Mouse (Mus musculus) midbrain, embryonic 15.5 days (tissue): ENCODE measurements at regions not wholly inside any gene's neighbourhood (a gene's known extent, or its start where the extent isn't known, plus 50 kb on each side); places are given as distances from the start of the nearest gene placed in this dataset.
"Not testable (repeated sequence)": the region's sequence is repeated elsewhere in the genome, so short reads cannot be mapped to it uniquely, and the experiment has no call there.

ENCODE experiments used
- ATAC-seq: fragments of 200-750 bp; cut with Nextera tagmentation; replicated peaks from 2 replicates; pipeline ENCODE4 v1.8.0; 2017; ENCODE audit warnings: moderate TSS enrichment
- H3K27ac ChIP-seq: fragments of 300-500 bp; sonication (generic); 2 replicates; pipeline ENCODE4 v1.5.1; 2015; ENCODE audit warnings: mild to moderate bottlenecking, inconsistent platforms
- H3K27me3 ChIP-seq: fragments of 300-500 bp; sonication (generic); replicated peaks from 2 replicates; pipeline ENCODE4 v1.6.1; 2015; ENCODE audit warnings: inconsistent platforms
- H3K36me3 ChIP-seq: fragments of 300-500 bp; sonication (generic); replicated peaks from 2 replicates; pipeline ENCODE4 v1.6.1; 2015; ENCODE audit warnings: inconsistent platforms
- H3K4me1 ChIP-seq: fragments of 300-500 bp; sonication (generic); 2 replicates; pipeline ENCODE4 v1.6.1; 2015; ENCODE audit warnings: inconsistent platforms
- H3K4me2 ChIP-seq: fragments of 300-500 bp; sonication (generic); 2 replicates; pipeline ENCODE4 v1.6.1; 2015; ENCODE audit warnings: inconsistent platforms, mild to moderate bottlenecking, moderate library complexity
- H3K4me3 ChIP-seq: fragments of 300-500 bp; sonication (generic); 2 replicates; pipeline ENCODE4 v1.5.1; 2015; ENCODE audit warnings: mild to moderate bottlenecking, inconsistent platforms
- H3K9ac ChIP-seq: fragments of 300-500 bp; sonication (generic); 2 replicates; pipeline ENCODE4 v1.6.1; 2015; ENCODE audit warnings: mild to moderate bottlenecking, inconsistent platforms
- H3K9me3 ChIP-seq: fragments of 300-500 bp; sonication (generic); 2 replicates; pipeline ENCODE4 v1.6.1; 2016; ENCODE audit warnings: inconsistent platforms
- WGBS: fragments of 180-500 bp; shearing (Covaris S2); methylation state at CpG from one replicate; pipeline ENCODE4 v1.1.7; 2015; ENCODE audit warnings: mixed read lengths; 5-methylcytosine and 5-hydroxymethylcytosine counted together

DNA sequence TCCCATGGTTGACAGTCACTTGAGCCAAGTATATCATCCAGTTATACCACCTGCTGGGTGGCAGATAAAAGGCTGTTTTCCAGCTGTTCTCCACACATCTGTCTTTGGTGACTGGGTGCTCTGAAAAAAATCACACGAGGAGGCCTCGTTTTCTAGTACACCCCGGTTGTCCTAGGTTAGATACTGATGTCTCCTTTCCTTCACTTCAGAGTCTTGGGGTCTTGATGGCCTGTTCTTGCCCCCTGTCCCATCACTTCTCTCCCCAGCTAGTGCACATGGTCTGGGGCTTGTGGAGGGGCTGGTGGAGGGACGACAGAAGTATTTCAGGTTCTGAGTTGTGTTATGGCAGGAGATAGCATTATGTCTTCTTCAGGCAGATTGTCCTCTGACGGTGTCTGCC is 120.4 kb upstream of the Klf4 start:
- H3K27me3 ChIP-seq: 0 out of 2 replicates have a peak, but pooled peaks cover 6% of the 10 kb centered on the region
- H3K4me2 ChIP-seq: no peak overlapping the region
- H3K27ac ChIP-seq: no peak overlapping the region
- no peak overlapping the region for H3K4me3 ChIP-seq
- no peaks in the 10 kb centered on the region for H3K36me3 ChIP-seq
- H3K9me3 ChIP-seq: no peaks in the 10 kb centered on the region
- H3K4me1 ChIP-seq: peaks cover 18% of the 10 kb centered on the region
- H3K9ac ChIP-seq: no peak overlapping the region
- no peak for ATAC-seq
- WGBS: 76% methylated on average over 5 of the region's 5 CpGs

- 13% methylated on average over 12 of the region's 12 CpGs for WGBS
- H3K9me3 ChIP-seq: no peaks in the 10 kb centered on the region
- H3K27ac ChIP-seq: peak overlapping the region; percentile 90
- H3K9ac ChIP-seq: peak overlapping the region; percentile 75; the same call in 1 of the 2 replicates
- H3K4me1 ChIP-seq: peaks cover 18% of the 10 kb centered on the region
- peak overlapping the region; percentile 69 for H3K4me3 ChIP-seq
- H3K36me3 ChIP-seq: no peaks in the 10 kb centered on the region
- H3K4me2 ChIP-seq: peak overlapping the region; percentile 85
- ATAC-seq: no peak
- H3K27me3 ChIP-seq: 0 out of 2 replicates have a peak, but pooled peaks cover 6% of the 10 kb centered on the region
Measured at GRCm38 (mm10) chr4:55651811-55652410, 119.6 kb upstream of the Klf4 start.

DNA sequence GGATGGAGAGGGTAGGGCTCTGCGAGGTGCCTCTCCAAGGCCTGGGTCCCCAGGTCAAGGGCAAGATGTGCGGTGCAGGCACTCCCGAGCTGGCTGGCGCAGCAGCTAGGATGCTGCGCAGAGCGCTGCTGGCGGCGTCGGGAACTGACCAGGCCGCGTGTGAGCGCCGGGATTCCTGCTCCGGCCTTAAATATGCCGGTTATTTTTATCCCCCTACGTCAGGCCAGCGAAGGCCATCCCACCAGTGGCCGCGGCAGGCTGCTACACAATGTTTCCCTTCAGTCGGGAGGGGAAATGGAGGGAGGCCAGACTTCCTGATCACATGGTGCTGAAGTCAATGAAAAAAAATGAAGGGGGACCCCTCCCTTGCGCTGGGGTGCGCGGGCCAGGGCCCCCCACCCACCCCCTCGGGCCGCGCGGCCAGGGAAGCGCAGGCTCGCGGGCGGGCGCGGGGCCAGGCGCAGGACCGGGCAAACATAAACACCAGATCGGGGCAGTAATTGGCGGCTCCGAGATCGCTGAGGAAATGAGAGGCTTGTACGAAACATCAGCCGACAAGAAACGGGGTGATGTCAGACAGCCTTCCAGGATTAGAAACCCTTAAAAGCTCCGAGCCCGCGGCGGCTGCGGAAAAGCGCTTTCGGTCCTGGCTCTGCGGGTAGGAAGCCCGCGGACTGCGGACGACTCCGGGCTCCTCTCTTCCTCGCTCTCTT is 118.9 kb upstream of the Klf4 start:
- Histone ChIP-seq H3K4me2 (peak overlapping the region; percentile 85), H3K4me1 (peaks cover 18% of the 10 kb centered on the region), H3K36me3 (no peaks in the 10 kb centered on the region), H3K4me3 (peak overlapping the region; percentile 69), H3K27ac (peak overlapping the region; percentile 90), H3K27me3 (0 out of 2 replicates have a peak, but pooled peaks cover 6% of the 10 kb centered on the region), H3K9me3 (no peaks in the 10 kb centered on the region), H3K9ac (peak overlapping the region; percentile 75)
- peak; percentile 94 for ATAC-seq
- under 1% methylated on average over 56 of the region's 56 CpGs for WGBS

DNA sequence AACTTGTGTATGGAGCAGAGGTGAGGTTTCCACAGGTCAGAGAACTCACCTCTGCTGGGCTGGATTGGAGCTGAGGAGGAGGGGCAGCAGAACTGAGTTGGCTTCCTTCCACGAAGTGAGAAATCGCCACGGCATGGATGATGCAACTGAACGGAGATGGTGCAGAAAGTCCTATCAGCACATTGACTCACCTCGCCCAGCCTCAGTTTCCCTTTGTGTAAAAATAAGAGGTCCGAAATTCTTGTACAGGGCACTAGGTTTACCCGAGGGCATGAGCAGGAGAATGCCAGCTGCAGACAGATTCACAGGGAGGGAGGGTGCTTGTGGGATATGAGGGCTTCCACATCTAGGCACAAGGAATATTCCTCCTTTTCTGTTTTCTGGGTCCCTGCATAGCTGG is 117.9 kb upstream of the Klf4 start:
- no peaks in the 10 kb centered on the region for H3K36me3 ChIP-seq
- H3K4me2 ChIP-seq: no peak overlapping the region; the same call in 1 of the 2 replicates
- ATAC-seq: no peak; the same call in 1 of the 2 replicates
- H3K9ac ChIP-seq: no peak overlapping the region
- H3K27me3 ChIP-seq: 0 out of 2 replicates have a peak, but pooled peaks cover under 1% of the 10 kb centered on the region
- 67% methylated on average over 7 of the region's 7 CpGs for WGBS
- no peaks in the 10 kb centered on the region for H3K9me3 ChIP-seq
- H3K4me1 ChIP-seq: peaks cover 18% of the 10 kb centered on the region
- H3K4me3 ChIP-seq: no peak overlapping the region
- H3K27ac ChIP-seq: peak overlapping the region; percentile 90; the same call in 1 of the 2 replicates

- H3K9ac ChIP-seq: no peak overlapping the region
- no peak overlapping the region for H3K27ac ChIP-seq
- ATAC-seq: no peak
- no peaks in the 10 kb centered on the region for H3K27me3 ChIP-seq
- peaks cover 18% of the 10 kb centered on the region for H3K4me1 ChIP-seq
- no peak overlapping the region for H3K4me3 ChIP-seq
- no peaks in the 10 kb centered on the region for H3K9me3 ChIP-seq
- WGBS: 47% methylated on average over 7 of the region's 7 CpGs
- H3K36me3 ChIP-seq: no peaks in the 10 kb centered on the region
- no peak overlapping the region for H3K4me2 ChIP-seq
Measured at GRCm38 (mm10) chr4:55648376-55648775, 116.1 kb upstream of the Klf4 start.

DNA sequence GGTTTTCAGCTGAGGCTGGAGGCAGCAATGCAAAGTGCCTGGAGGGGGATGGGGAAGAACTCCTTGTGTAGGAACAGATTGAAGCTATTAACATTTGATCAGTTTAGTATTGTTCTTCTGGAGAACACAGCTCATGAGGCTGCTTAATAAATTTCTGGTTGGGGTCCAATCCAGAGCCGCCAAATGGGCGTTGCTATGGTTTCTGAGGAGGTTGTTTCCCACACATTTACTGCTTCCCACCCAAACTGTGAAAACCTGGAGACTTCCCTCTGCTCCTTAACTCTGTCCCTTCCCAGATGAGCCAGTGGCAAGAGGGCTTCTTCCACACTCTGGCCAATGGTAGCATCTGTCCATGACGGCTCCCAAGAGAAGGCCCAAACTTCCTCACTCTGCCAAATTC is 113.2 kb upstream of the Klf4 start:
- Histone ChIP-seq H3K9me3 (no peaks in the 10 kb centered on the region), H3K4me1 (peaks cover 4% of the 10 kb centered on the region), H3K4me2 (no peak overlapping the region), H3K4me3 (no peak overlapping the region), H3K9ac (no peak overlapping the region), H3K36me3 (no peaks in the 10 kb centered on the region), H3K27ac (no peak overlapping the region), H3K27me3 (no peaks in the 10 kb centered on the region)
- ATAC-seq: no peak
- 75% methylated on average over 3 of the region's 3 CpGs for WGBS

DNA sequence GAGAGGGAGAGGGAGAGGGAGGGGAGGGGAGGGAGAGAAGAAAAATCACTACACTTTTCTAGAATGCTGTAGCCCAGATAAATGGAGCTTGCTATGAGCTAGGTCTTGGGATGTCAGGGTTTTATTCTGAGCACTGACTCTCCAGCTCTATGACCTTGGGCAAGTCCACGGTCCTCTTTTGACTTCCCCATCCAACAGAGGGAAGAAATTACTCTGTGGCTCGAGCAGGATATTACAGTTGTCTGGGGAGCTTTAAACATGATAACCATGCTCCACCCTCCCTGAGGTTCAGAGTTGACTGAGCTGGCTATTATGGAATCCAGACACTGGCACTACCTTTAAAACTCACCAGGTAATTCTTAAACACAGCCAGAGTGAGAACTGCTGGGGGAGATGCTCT is 112.6 kb upstream of the Klf4 start:
- H3K4me1 ChIP-seq: no peaks in the 10 kb centered on the region
- H3K4me2 ChIP-seq: no peak overlapping the region
- H3K27ac ChIP-seq: no peak overlapping the region
- no peak for ATAC-seq
- no peaks in the 10 kb centered on the region for H3K36me3 ChIP-seq
- H3K9ac ChIP-seq: no peak overlapping the region
- H3K9me3 ChIP-seq: no peaks in the 10 kb centered on the region
- no peak overlapping the region for H3K4me3 ChIP-seq
- no peaks in the 10 kb centered on the region for H3K27me3 ChIP-seq
- 83% methylated on average over 2 of the region's 2 CpGs for WGBS

DNA sequence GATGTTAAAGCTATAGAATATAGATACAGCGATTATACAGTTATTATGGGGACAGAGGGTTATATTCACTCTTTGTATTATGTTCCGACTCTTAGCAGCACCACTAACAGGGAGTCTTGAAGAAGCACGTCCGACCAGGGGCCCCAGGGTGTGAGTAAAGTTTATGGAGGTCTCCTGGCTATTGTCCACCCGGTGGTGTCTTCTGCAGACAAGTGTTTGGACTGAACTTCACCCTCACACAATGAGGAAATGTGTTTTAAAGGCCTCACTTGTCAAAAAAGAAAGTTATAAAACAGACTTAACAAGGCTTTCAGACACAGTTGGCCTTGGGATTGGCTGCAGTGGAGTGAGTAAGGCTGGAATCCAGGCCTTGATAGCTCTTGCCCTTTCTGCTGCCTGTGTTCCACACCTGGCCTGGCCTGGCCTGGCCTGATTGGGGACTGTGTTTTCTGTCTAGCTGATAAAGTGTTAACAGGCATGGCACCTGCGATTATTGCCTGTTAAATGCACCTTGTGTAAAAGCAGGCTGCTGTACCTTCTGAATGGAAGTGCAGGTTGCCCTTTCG is 102.8 kb upstream of the Klf4 start:
- WGBS: 90% methylated on average over 7 of the region's 7 CpGs
- Histone ChIP-seq H3K4me3 (no peak overlapping the region), H3K27ac (no peak overlapping the region), H3K27me3 (no peaks in the 10 kb centered on the region), H3K36me3 (no peaks in the 10 kb centered on the region), H3K9ac (no peak overlapping the region), H3K4me1 (no peaks in the 10 kb centered on the region), H3K9me3 (no peaks in the 10 kb centered on the region), H3K4me2 (no peak overlapping the region)
- ATAC-seq: no peak

DNA sequence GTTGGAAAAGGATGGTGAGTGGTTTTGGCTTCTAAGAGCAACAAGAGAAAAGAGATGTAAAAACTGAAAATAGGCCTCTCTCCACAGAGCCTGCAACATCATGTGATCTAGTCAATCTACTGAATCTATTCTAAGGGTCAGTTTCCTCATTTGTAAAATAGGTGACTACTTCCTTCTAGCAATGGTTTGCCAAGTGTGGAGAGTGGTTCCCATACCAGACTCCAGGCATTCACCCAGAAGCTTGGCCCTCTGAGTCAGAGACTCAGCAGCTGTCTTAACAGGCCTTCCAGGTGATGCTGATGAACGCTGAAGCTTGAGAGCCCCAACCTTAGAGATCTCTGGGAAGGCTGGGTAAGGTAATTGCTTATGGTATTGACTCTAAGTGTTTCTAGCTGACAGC is 98.9 kb upstream of the Klf4 start:
- H3K36me3 ChIP-seq: no peaks in the 10 kb centered on the region
- no peaks in the 10 kb centered on the region for H3K27me3 ChIP-seq
- WGBS: 94% methylated on average over 1 of the region's 1 CpGs
- no peak overlapping the region for H3K9ac ChIP-seq
- no peaks in the 10 kb centered on the region for H3K4me1 ChIP-seq
- H3K4me2 ChIP-seq: no peak overlapping the region
- no peak overlapping the region for H3K4me3 ChIP-seq
- no peak for ATAC-seq
- no peak overlapping the region for H3K27ac ChIP-seq
- no peaks in the 10 kb centered on the region for H3K9me3 ChIP-seq

GRCm38 (mm10) chr4:55630215-55630614 is 97.9 kb upstream of the Klf4 start:
- 77% methylated on average over 4 of the region's 4 CpGs for WGBS
- H3K27me3 ChIP-seq, H3K9ac ChIP-seq, H3K27ac ChIP-seq, H3K36me3 ChIP-seq, ATAC-seq, H3K4me3 ChIP-seq, H3K4me1 ChIP-seq, H3K4me2 ChIP-seq, H3K9me3 ChIP-seq: not testable (repeated sequence)

- no peaks in the 10 kb centered on the region for H3K27me3 ChIP-seq
- ATAC-seq: no peak
- H3K36me3 ChIP-seq: no peaks in the 10 kb centered on the region
- no peaks in the 10 kb centered on the region for H3K4me1 ChIP-seq
- no peak overlapping the region for H3K4me3 ChIP-seq
- no peak overlapping the region for H3K4me2 ChIP-seq
- no peak overlapping the region for H3K27ac ChIP-seq
- no peak overlapping the region for H3K9ac ChIP-seq
- H3K9me3 ChIP-seq: no peaks in the 10 kb centered on the region
- 97% methylated on average over 9 of the region's 9 CpGs for WGBS
Measured at GRCm38 (mm10) chr4:55624779-55625178, 92.5 kb upstream of the Klf4 start.

DNA sequence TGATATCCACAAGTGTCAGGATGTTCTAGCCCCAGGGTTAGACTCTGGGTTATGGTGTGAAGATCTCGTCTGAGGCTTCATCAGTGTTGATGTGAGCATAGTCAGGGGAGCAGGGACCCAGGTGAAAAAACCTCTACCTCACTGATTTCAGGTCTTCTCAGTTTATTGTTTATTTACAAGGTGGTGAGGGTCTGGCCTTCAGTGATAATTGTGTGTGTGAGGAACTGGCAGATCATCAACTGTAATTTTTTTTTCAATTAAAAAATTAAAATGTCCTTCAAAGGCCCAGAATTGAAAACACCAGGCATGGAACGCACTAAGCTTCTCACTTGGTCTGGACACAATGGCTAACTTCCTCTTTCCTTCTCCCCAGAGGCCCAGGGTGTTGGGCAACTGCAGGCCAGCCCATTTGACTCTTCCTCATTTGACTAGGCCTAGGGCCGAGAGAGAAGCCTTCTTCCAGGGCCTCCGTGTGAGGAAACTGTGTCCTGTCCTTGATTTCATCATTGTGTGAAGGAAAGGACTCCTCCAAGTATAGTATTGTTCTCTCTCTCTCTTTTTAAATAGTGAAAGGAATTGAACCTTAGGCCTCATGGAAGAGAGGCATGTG is 91.0 kb upstream of the Klf4 start:
- H3K36me3 ChIP-seq: no peaks in the 10 kb centered on the region
- H3K27me3 ChIP-seq: no peaks in the 10 kb centered on the region

More for the DNA sequence above, 91.0 kb upstream of the Klf4 start:
- H3K4me2 ChIP-seq: no peak overlapping the region
- no peaks in the 10 kb centered on the region for H3K9me3 ChIP-seq
- H3K4me1 ChIP-seq: no peaks in the 10 kb centered on the region
- no peak for ATAC-seq
- no peak overlapping the region for H3K27ac ChIP-seq
- 82% methylated on average over 4 of the region's 4 CpGs for WGBS
- H3K4me3 ChIP-seq: no peak overlapping the region
- no peak overlapping the region for H3K9ac ChIP-seq
